Mouse (Mus musculus): ENCODE measurements at regions not wholly inside any gene's neighbourhood (a gene's known extent, or its start where the extent isn't known, plus 50 kb on each side); places are given as distances from the start of the nearest gene placed in this dataset.

DNA sequence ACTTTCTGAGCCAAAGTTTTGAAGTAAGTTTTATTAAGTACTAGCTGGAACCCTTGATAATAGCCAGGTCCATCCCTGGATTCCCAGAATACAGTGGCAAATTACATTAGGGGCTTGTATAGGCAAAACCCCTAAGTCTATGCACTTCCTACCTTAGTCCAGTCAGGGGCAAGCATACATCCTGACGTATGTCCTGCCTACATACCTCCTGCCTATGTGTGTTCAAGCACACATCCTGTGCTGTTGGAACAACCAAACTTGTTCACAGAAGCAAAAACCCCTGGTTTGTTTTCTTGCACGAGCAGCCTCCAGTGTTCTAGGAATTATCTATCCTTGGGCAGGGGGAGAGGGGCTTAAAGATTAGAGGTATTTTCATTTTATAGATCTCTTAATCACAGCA, 66.4 kb upstream of the Bmp2k start:
- Histone ChIP-seq H3K9ac (replicated peaks; ENCODE audit: low read depth, low read length) (no peak overlapping the region), H3K4me1 (ENCODE audit: control insufficient read depth, insufficient read depth) (no peaks in the 10 kb centered on the region), H3K4me2 (ENCODE audit: low read depth, low read length) (no peak overlapping the region), H3K36me3 (replicated peaks; ENCODE audit: control insufficient read depth, insufficient read depth, low read length) (no peaks in the 10 kb centered on the region), H3K27me3 (ENCODE audit: control insufficient read depth, insufficient read depth, low read length) (no peaks in the 10 kb centered on the region), H3K9me3 (replicated peaks; ENCODE audit: control insufficient read depth, low read length) (no peaks in the 10 kb centered on the region), H3K4me3 (ENCODE audit: low read depth, low read length) (no peak overlapping the region), H3K27ac (ENCODE audit: low read depth) (no peak overlapping the region)
- TF ChIP-seq EP300 (IDR thresholded peaks at IDR 0.05; ENCODE audit: low read depth) (no peak), CTCF (IDR thresholded peaks at IDR 0.05; ENCODE audit: low read depth) (no peak)
- no peak for DNase-seq (ENCODE audit: low spot score)
- WGBS: 60% methylated on average over 2 of the region's 2 CpGs
- no peak for ATAC-seq (ENCODE audit: insufficient read depth, low read depth)

DNA sequence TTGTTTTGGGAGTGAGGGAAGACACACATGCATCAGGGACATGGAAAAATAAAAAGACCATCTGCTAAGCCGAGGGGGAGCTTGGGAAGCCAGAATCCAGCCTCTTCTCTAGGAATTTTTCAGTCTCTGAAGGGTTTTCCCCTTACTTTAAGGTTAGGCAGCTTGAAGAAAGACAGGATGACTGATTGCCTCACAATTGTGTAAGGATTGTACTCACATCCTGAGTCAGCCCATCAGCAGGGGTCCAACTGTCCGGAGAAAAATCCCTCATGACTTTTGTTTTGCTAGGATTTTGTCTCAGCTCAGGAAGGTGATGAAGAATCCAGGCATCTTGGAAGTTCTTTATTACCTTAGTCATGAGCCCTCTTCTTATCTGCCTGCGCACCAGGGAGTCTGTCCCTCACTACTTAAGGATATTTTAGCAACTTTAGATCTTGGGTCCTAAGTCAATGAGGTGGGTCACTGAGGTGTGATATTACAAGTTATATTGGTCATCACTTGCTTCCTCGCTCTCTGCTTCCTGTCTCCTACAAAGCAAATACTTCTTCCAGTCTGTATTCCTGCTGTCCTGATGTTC, 65.8 kb upstream of the Bmp2k start:
- ATAC-seq (ENCODE audit: insufficient read depth, low read depth): no peak
- Histone ChIP-seq H3K4me1 (ENCODE audit: control insufficient read depth, insufficient read depth) (no peaks in the 10 kb centered on the region), H3K27me3 (ENCODE audit: control insufficient read depth, insufficient read depth, low read length) (no peaks in the 10 kb centered on the region), H3K4me3 (ENCODE audit: low read depth, low read length) (no peak overlapping the region), H3K9ac (replicated peaks; ENCODE audit: low read depth, low read length) (no peak overlapping the region), H3K27ac (ENCODE audit: low read depth) (no peak overlapping the region), H3K9me3 (replicated peaks; ENCODE audit: control insufficient read depth, low read length) (no peaks in the 10 kb centered on the region), H3K36me3 (replicated peaks; ENCODE audit: control insufficient read depth, insufficient read depth, low read length) (no peaks in the 10 kb centered on the region), H3K4me2 (ENCODE audit: low read depth, low read length) (no peak overlapping the region)
- no peak for TF ChIP-seq EP300 (IDR thresholded peaks at IDR 0.05; ENCODE audit: low read depth)
- TF ChIP-seq CTCF (IDR thresholded peaks at IDR 0.05; ENCODE audit: low read depth): no peak
- DNase-seq (ENCODE audit: low spot score): no peak
- WGBS: 52% methylated on average over 4 of the region's 4 CpGs

DNA sequence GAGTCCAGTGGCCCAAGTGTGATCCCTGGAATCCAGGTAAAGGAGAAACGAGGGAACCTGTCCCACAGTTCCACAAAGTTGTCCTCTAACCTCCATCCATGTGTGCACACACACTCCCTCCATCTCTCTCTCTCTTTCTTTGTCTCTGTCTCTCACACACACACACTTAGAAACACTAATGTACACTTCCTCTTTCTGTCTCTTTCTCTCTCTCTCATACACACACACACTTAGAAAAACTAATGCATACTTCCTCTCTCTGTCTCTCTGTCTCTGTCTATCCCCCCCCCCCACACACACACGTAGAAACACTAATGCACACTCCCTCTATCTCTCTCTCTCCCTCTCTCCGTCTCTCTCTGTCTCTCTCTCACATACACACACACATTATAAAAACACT, 61.2 kb upstream of the Bmp2k start:
- Histone ChIP-seq H3K4me2 (ENCODE audit: low read depth, low read length) (no peak overlapping the region), H3K9me3 (replicated peaks; ENCODE audit: control insufficient read depth, low read length) (no peaks in the 10 kb centered on the region), H3K4me3 (ENCODE audit: low read depth, low read length) (no peak overlapping the region), H3K9ac (replicated peaks; ENCODE audit: low read depth, low read length) (no peak overlapping the region), H3K27me3 (ENCODE audit: control insufficient read depth, insufficient read depth, low read length) (no peaks in the 10 kb centered on the region), H3K36me3 (replicated peaks; ENCODE audit: control insufficient read depth, insufficient read depth, low read length) (no peaks in the 10 kb centered on the region), H3K27ac (ENCODE audit: low read depth) (no peak overlapping the region), H3K4me1 (ENCODE audit: control insufficient read depth, insufficient read depth) (peaks cover 7% of the 10 kb centered on the region; the same call in 1 of the 2 replicates)
- 52% methylated on average over 3 of the region's 3 CpGs for WGBS
- ATAC-seq (ENCODE audit: insufficient read depth, low read depth) (no peak), DNase-seq (ENCODE audit: low spot score) (no peak)
- TF ChIP-seq EP300 (IDR thresholded peaks at IDR 0.05; ENCODE audit: low read depth) (no peak), CTCF (IDR thresholded peaks at IDR 0.05; ENCODE audit: low read depth) (no peak)

DNA sequence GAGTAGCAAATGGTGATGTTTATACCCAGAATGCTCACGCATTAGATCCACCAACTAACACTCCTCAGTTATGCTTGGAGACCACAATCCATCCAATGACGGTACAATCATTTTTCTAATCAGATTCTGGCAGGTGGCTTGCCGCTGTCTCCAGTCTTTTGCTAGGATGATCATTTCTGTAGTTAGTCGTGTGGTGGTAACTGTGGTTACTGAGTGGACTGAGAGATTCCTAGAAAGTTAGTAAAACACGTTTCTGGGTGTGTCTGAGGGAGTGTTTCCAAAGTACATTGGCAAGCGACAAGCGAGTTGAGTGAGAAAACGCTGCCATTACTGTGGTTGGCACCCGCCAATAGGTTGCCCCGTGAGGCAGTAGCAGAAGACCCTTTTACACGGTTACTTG, 58.8 kb upstream of the Bmp2k start:
- H3K9ac ChIP-seq (replicated peaks; ENCODE audit: low read depth, low read length): no peak overlapping the region
- TF ChIP-seq CTCF (IDR thresholded peaks at IDR 0.05; ENCODE audit: low read depth) (no peak), EP300 (IDR thresholded peaks at IDR 0.05; ENCODE audit: low read depth) (no peak)
- no peak overlapping the region for H3K4me2 ChIP-seq (ENCODE audit: low read depth, low read length)
- 81% methylated on average over 11 of the region's 11 CpGs for WGBS
- no peak overlapping the region for H3K27ac ChIP-seq (ENCODE audit: low read depth)
- no peaks in the 10 kb centered on the region for H3K27me3 ChIP-seq (ENCODE audit: control insufficient read depth, insufficient read depth, low read length)
- ATAC-seq (ENCODE audit: insufficient read depth, low read depth): no peak
- no peaks in the 10 kb centered on the region for H3K9me3 ChIP-seq (replicated peaks; ENCODE audit: control insufficient read depth, low read length)
- peaks cover 7% of the 10 kb centered on the region; the same call in 1 of the 2 replicates for H3K4me1 ChIP-seq (ENCODE audit: control insufficient read depth, insufficient read depth)
- H3K4me3 ChIP-seq (ENCODE audit: low read depth, low read length): no peak overlapping the region
- H3K36me3 ChIP-seq (replicated peaks; ENCODE audit: control insufficient read depth, insufficient read depth, low read length): no peaks in the 10 kb centered on the region
- no peak for DNase-seq (ENCODE audit: low spot score)

DNA sequence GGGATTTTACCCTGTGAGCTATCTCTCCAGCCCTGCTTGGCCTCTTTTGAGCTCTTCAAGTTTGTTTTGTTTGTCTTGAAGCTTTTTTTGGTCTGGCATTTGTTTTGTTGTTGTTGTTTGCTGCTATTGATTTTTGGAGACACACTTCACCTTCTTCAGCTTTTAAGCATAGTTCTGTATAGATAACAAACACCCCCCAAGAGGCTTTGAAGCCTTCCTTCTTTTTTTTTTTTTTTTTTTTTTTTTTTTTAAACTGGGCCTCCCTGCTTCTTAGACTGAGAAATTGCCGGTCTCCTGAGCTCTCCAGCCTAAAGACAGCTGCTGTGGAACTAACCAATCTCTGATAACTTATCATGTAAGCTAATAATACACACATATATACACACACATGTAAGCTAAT, 58.2 kb upstream of the Bmp2k start:
- TF ChIP-seq EP300 (IDR thresholded peaks at IDR 0.05; ENCODE audit: low read depth): no peak
- TF ChIP-seq CTCF (IDR thresholded peaks at IDR 0.05; ENCODE audit: low read depth): no peak
- 38% methylated on average over 1 of the region's 1 CpGs for whole genome bisulfite sequencing
- no peak overlapping the region for H3K27ac ChIP-seq (ENCODE audit: low read depth)

More for the DNA sequence above, 58.2 kb upstream of the Bmp2k start:
- Histone ChIP-seq H3K4me2 (ENCODE audit: low read depth, low read length) (no peak overlapping the region), H3K36me3 (replicated peaks; ENCODE audit: control insufficient read depth, insufficient read depth, low read length) (no peaks in the 10 kb centered on the region), H3K9ac (replicated peaks; ENCODE audit: low read depth, low read length) (no peak overlapping the region), H3K27me3 (ENCODE audit: control insufficient read depth, insufficient read depth, low read length) (no peaks in the 10 kb centered on the region), H3K4me1 (ENCODE audit: control insufficient read depth, insufficient read depth) (peaks cover 7% of the 10 kb centered on the region; the same call in 1 of the 2 replicates), H3K9me3 (replicated peaks; ENCODE audit: control insufficient read depth, low read length) (no peaks in the 10 kb centered on the region), H3K4me3 (ENCODE audit: low read depth, low read length) (no peak overlapping the region)
- no peak for ATAC-seq (ENCODE audit: insufficient read depth, low read depth)
- no peak for DNase-seq (ENCODE audit: low spot score)
